Mouse (Mus musculus) frontal cortex, postnatal 25 days (tissue): ENCODE data around the gene Gatb.
"Not testable (repeated sequence)": the region's sequence is repeated elsewhere in the genome, so short reads cannot be mapped to it uniquely, and the experiment has no call there.

ENCODE experiments used
- DNase-seq, 2 experiments: peaks; one replicate each; pipeline ENCODE4 v3.0.0; 2022; ENCODE audit warnings: low spot score in 2 of 2

Gene Gatb

GRCm38 (mm10) chr3:85573864-85574830 lies at the start of gene Gatb:
Gatb (plus strand) TSS chr3:85574119.
- DNase-seq = peak; percentile 96 to 98

- DNase-seq = no peak
Observed at GRCm38 (mm10) chr3:85530601-85531161, 43.2 kb upstream of the Gatb start.

- DNase-seq = no peak
Observed at GRCm38 (mm10) chr3:85532376-85532775, 41.5 kb upstream of the Gatb start.

GRCm38 (mm10) chr3:85535042-85535441 lies 38.9 kb upstream of the Gatb start:
- DNase-seq = no peak

- DNase-seq = no peak
Observed at GRCm38 (mm10) chr3:85535621-85536520, 38.0 kb upstream of the Gatb start.

GRCm38 (mm10) chr3:85542765-85543164 lies 31.2 kb upstream of the Gatb start:
- DNase-seq = no peak

- no peak for DNase-seq
Observed at GRCm38 (mm10) chr3:85543652-85544051, 30.3 kb upstream of the Gatb start.

- no peak for DNase-seq
Observed at GRCm38 (mm10) chr3:85550312-85550711, 23.6 kb upstream of the Gatb start.

GRCm38 (mm10) chr3:85551352-85551751 lies 22.6 kb upstream of the Gatb start:
- no peak for DNase-seq

- DNase-seq = no peak
Observed at GRCm38 (mm10) chr3:85553731-85554277, 20.1 kb upstream of the Gatb start.

- no peak for DNase-seq
Observed at GRCm38 (mm10) chr3:85564603-85565002, 9.3 kb upstream of the Gatb start.

GRCm38 (mm10) chr3:85571276-85571675 lies 2.6 kb upstream of the Gatb start:
- DNase-seq = peak in 1 of 2 experiments; percentile 55

GRCm38 (mm10) chr3:85572502-85572901 lies 1.4 kb upstream of the Gatb start:
- not testable (repeated sequence) for DNase-seq

- no peak for DNase-seq
Observed at GRCm38 (mm10) chr3:85573216-85573863, 579 bp upstream of the Gatb start.

- no peak for DNase-seq
Observed at GRCm38 (mm10) chr3:85582726-85583125, 8.8 kb downstream of the Gatb start.

- no peak for DNase-seq
Observed at GRCm38 (mm10) chr3:85583194-85583593, 9.3 kb downstream of the Gatb start.

GRCm38 (mm10) chr3:85584966-85585365 lies 11.0 kb downstream of the Gatb start:
- no peak for DNase-seq

GRCm38 (mm10) chr3:85588701-85589100 lies 14.8 kb downstream of the Gatb start:
- DNase-seq = no peak

- DNase-seq = no peak
Observed at GRCm38 (mm10) chr3:85590090-85590754, 16.3 kb downstream of the Gatb start.

- DNase-seq = no peak
Observed at GRCm38 (mm10) chr3:85592067-85592466, 18.1 kb downstream of the Gatb start.
